Mouse (Mus musculus) liver, embryonic 12.5 days (tissue): ENCODE measurements around the gene Golim4. TPM values are rescaled to one million over a fixed set of nuclear protein-coding genes. Genes with fewer than 3 reads are reported as not detected.

Source experiments
- ATAC-seq: fragments of 200-750 bp; cut with Nextera tagmentation; 2 replicates; pipeline ENCODE4 v1.8.0; 2017; ENCODE audit warnings: moderate number of reproducible peaks, mild to moderate bottlenecking, moderate library complexity
- H3K27ac ChIP-seq: fragments of 300-500 bp; sonication (generic); 2 replicates; pipeline ENCODE4 v1.5.1; 2016; ENCODE audit warnings: mild to moderate bottlenecking
- H3K27me3 ChIP-seq: fragments of 300-500 bp; sonication (generic); replicated peaks from 2 replicates; pipeline ENCODE4 v1.6.1; 2016; ENCODE audit warnings: mild to moderate bottlenecking, moderate library complexity
- H3K36me3 ChIP-seq: fragments of 300-500 bp; sonication (generic); 2 replicates; pipeline ENCODE4 v1.6.1; 2016; ENCODE audit warnings: mild to moderate bottlenecking, moderate library complexity
- H3K4me1 ChIP-seq: fragments of 300-500 bp; sonication (generic); 2 replicates; pipeline ENCODE4 v1.6.1; 2016
- H3K4me2 ChIP-seq: fragments of 300-500 bp; sonication (generic); 2 replicates; pipeline ENCODE4 v1.6.1; 2016; ENCODE audit warnings: mild to moderate bottlenecking, moderate library complexity
- H3K4me3 ChIP-seq: fragments of 300-500 bp; sonication (generic); 2 replicates; pipeline ENCODE4 v1.5.1; 2016; ENCODE audit warnings: mild to moderate bottlenecking, moderate library complexity
- H3K9ac ChIP-seq: fragments of 300-500 bp; sonication (generic); 2 replicates; pipeline ENCODE4 v1.6.1; 2016; ENCODE audit warnings: mild to moderate bottlenecking, moderate library complexity
- H3K9me3 ChIP-seq: fragments of 300-500 bp; sonication (generic); replicated peaks from 2 replicates; pipeline ENCODE4 v1.6.1; 2016; ENCODE audit warnings: mild to moderate bottlenecking, moderate library complexity
- WGBS: fragments of 180-500 bp; shearing (Covaris S2); methylation state at CpG from one replicate; pipeline ENCODE4 v1.1.7; 2016; ENCODE audit not compliant: insufficient replicate concordance; 5-methylcytosine and 5-hydroxymethylcytosine counted together
- polyA plus RNA-seq: library from polyadenylated mRNA; unstranded; fragments of >200 nt; fragmentation: Nextera tagmentation; extraction: Ambion mirVana; gene quantifications from 2 replicates; pipeline ENCODE4 v1.2.1, GENCODE M21; 2016

Golim4 gene
- polyA plus RNA-seq, 1 experiment from 2014 or later, result 26.0 TPM

- peaks cover 39% of the 10 kb centered on the region for H3K4me1 ChIP-seq
- H3K36me3 ChIP-seq, result 0 out of 2 replicates have a peak, but pooled peaks cover 2% of the 10 kb centered on the region
- WGBS, result 62% methylated on average over 4 of the region's 4 CpGs
- no peak overlapping the region for H3K9ac ChIP-seq
- H3K27ac ChIP-seq, result no peak overlapping the region
- H3K4me2 ChIP-seq, result no peak overlapping the region
- no peaks in the 10 kb centered on the region for H3K27me3 ChIP-seq
- H3K9me3 ChIP-seq, result no peaks in the 10 kb centered on the region
- H3K4me3 ChIP-seq, result no peak overlapping the region
- ATAC-seq, result no peak
Measured at GRCm38 (mm10) chr3:75912786-75913185, 44.0 kb downstream of the Golim4 start.

- Histone ChIP-seq H3K4me1 (peaks cover 19% of the 10 kb centered on the region), H3K27ac (no peak overlapping the region), H3K9ac (no peak overlapping the region), H3K36me3 (peaks cover 15% of the 10 kb centered on the region), H3K4me3 (no peak overlapping the region), H3K4me2 (no peak overlapping the region), H3K9me3 (no peaks in the 10 kb centered on the region), H3K27me3 (no peaks in the 10 kb centered on the region)
- ATAC-seq, result no peak
Measured at GRCm38 (mm10) chr3:75910768-75911167, 46.0 kb downstream of the Golim4 start.

- Histone ChIP-seq H3K36me3 (peaks cover 17% of the 10 kb centered on the region), H3K4me1 (peaks cover 16% of the 10 kb centered on the region), H3K27ac (no peak overlapping the region), H3K4me2 (no peak overlapping the region), H3K9ac (no peak overlapping the region), H3K27me3 (no peaks in the 10 kb centered on the region), H3K4me3 (no peak overlapping the region), H3K9me3 (no peaks in the 10 kb centered on the region)
- WGBS, result 25% methylated on average over 4 of the region's 4 CpGs
- peak; percentile 55 for ATAC-seq
Measured at GRCm38 (mm10) chr3:75910257-75910656, 46.5 kb downstream of the Golim4 start.

- Histone ChIP-seq H3K27ac (no peak overlapping the region), H3K36me3 (peaks cover 64% of the 10 kb centered on the region)
- WGBS, result 77% methylated on average over 11 of the region's 11 CpGs
Measured at GRCm38 (mm10) chr3:75901903-75902598, 54.7 kb downstream of the Golim4 start.

GRCm38 (mm10) chr3:75895075-75895474 is 61.7 kb downstream of the Golim4 start:
- no peak overlapping the region for H3K9ac ChIP-seq
- WGBS, result 77% methylated on average over 5 of the region's 5 CpGs
- no peaks in the 10 kb centered on the region for H3K4me1 ChIP-seq
- H3K27ac ChIP-seq, result no peak overlapping the region
- peaks cover 75% of the 10 kb centered on the region for H3K36me3 ChIP-seq
- ATAC-seq, result no peak
- H3K4me2 ChIP-seq, result no peak overlapping the region
- no peaks in the 10 kb centered on the region for H3K27me3 ChIP-seq
- H3K4me3 ChIP-seq, result no peak overlapping the region
- no peaks in the 10 kb centered on the region for H3K9me3 ChIP-seq

More at GRCm38 (mm10) chr3:75901903-75902598, 54.7 kb downstream of the Golim4 start:
- H3K4me2 ChIP-seq, result no peak overlapping the region
- ATAC-seq, result no peak
- no peaks in the 10 kb centered on the region for H3K9me3 ChIP-seq
- H3K4me3 ChIP-seq, result no peak overlapping the region
- no peak overlapping the region for H3K9ac ChIP-seq
- H3K27me3 ChIP-seq, result no peaks in the 10 kb centered on the region
- no peaks in the 10 kb centered on the region for H3K4me1 ChIP-seq

GRCm38 (mm10) chr3:75891581-75891980 is 65.2 kb downstream of the Golim4 start:
- Histone ChIP-seq H3K36me3 (peaks cover 88% of the 10 kb centered on the region), H3K4me3 (no peak overlapping the region), H3K9me3 (no peaks in the 10 kb centered on the region), H3K27ac (no peak overlapping the region), H3K4me1 (no peaks in the 10 kb centered on the region), H3K9ac (no peak overlapping the region), H3K4me2 (no peak overlapping the region), H3K27me3 (no peaks in the 10 kb centered on the region)
- WGBS, result 93% methylated on average over 3 of the region's 3 CpGs
- no peak for ATAC-seq

GRCm38 (mm10) chr3:75889323-75889722 is 67.4 kb downstream of the Golim4 start:
- H3K4me3 ChIP-seq, result no peak overlapping the region
- H3K27me3 ChIP-seq, result no peaks in the 10 kb centered on the region
- no peak overlapping the region for H3K9ac ChIP-seq
- 71% methylated on average over 1 of the region's 1 CpGs for WGBS
- no peaks in the 10 kb centered on the region for H3K9me3 ChIP-seq
- H3K4me2 ChIP-seq, result no peak overlapping the region
- no peak overlapping the region for H3K27ac ChIP-seq
- no peaks in the 10 kb centered on the region for H3K4me1 ChIP-seq
- H3K36me3 ChIP-seq, result peaks cover 92% of the 10 kb centered on the region
- ATAC-seq, result no peak

- H3K27ac ChIP-seq, result no peak overlapping the region
- no peak for ATAC-seq
- no peaks in the 10 kb centered on the region for H3K4me1 ChIP-seq
- peaks cover 85% of the 10 kb centered on the region for H3K36me3 ChIP-seq
- H3K9me3 ChIP-seq, result peaks cover 5% of the 10 kb centered on the region
- 79% methylated on average over 1 of the region's 1 CpGs for WGBS
- H3K4me3 ChIP-seq, result no peak overlapping the region
- H3K9ac ChIP-seq, result no peak overlapping the region
- H3K27me3 ChIP-seq, result no peaks in the 10 kb centered on the region
- H3K4me2 ChIP-seq, result no peak overlapping the region
Measured at GRCm38 (mm10) chr3:75881582-75881981, 75.2 kb downstream of the Golim4 start.

- no peak for ATAC-seq
- Histone ChIP-seq H3K9ac (no peak overlapping the region), H3K27ac (no peak overlapping the region), H3K36me3 (peaks cover 72% of the 10 kb centered on the region), H3K4me3 (no peak overlapping the region), H3K4me1 (no peaks in the 10 kb centered on the region), H3K9me3 (peaks cover 5% of the 10 kb centered on the region), H3K27me3 (no peaks in the 10 kb centered on the region), H3K4me2 (no peak overlapping the region)
- WGBS, result 85% methylated on average over 2 of the region's 2 CpGs
Measured at GRCm38 (mm10) chr3:75879269-75879668, 77.5 kb downstream of the Golim4 start.

- Histone ChIP-seq H3K27me3 (no peaks in the 10 kb centered on the region), H3K4me1 (no peaks in the 10 kb centered on the region), H3K36me3 (0 out of 2 replicates have a peak, but pooled peaks cover 2% of the 10 kb centered on the region), H3K9ac (no peak overlapping the region), H3K27ac (no peak overlapping the region), H3K9me3 (no peaks in the 10 kb centered on the region), H3K4me3 (no peak overlapping the region), H3K4me2 (no peak overlapping the region)
- ATAC-seq, result no peak
- WGBS, result 40% methylated on average over 1 of the region's 1 CpGs
Measured at GRCm38 (mm10) chr3:75868886-75869285, 87.9 kb downstream of the Golim4 start.

GRCm38 (mm10) chr3:75864203-75864602 is 92.5 kb downstream of the Golim4 start:
- no peak for ATAC-seq
- Histone ChIP-seq H3K36me3 (no peaks in the 10 kb centered on the region), H3K4me1 (no peaks in the 10 kb centered on the region), H3K9ac (no peak overlapping the region), H3K4me3 (no peak overlapping the region), H3K27me3 (no peaks in the 10 kb centered on the region), H3K27ac (no peak overlapping the region), H3K9me3 (no peaks in the 10 kb centered on the region), H3K4me2 (no peak overlapping the region)
- 13% methylated on average over 2 of the region's 2 CpGs for WGBS

GRCm38 (mm10) chr3:75861677-75862076 is 95.1 kb downstream of the Golim4 start:
- no peak for ATAC-seq
- no peak overlapping the region for H3K27ac ChIP-seq
- no peaks in the 10 kb centered on the region for H3K9me3 ChIP-seq
- WGBS, result 21% methylated on average over 4 of the region's 4 CpGs
- no peak overlapping the region for H3K9ac ChIP-seq
- no peak overlapping the region for H3K4me3 ChIP-seq
- H3K4me1 ChIP-seq, result no peaks in the 10 kb centered on the region
- no peaks in the 10 kb centered on the region for H3K36me3 ChIP-seq
- H3K4me2 ChIP-seq, result no peak overlapping the region
- H3K27me3 ChIP-seq, result no peaks in the 10 kb centered on the region

GRCm38 (mm10) chr3:75860760-75861159 is 96.0 kb downstream of the Golim4 start:
- H3K27ac ChIP-seq, result no peak overlapping the region
- no peaks in the 10 kb centered on the region for H3K27me3 ChIP-seq
- no peak overlapping the region for H3K4me2 ChIP-seq
- ATAC-seq, result no peak
- no peaks in the 10 kb centered on the region for H3K4me1 ChIP-seq
- no peaks in the 10 kb centered on the region for H3K9me3 ChIP-seq
- H3K36me3 ChIP-seq, result no peaks in the 10 kb centered on the region
- no peak overlapping the region for H3K9ac ChIP-seq
- H3K4me3 ChIP-seq, result no peak overlapping the region
- 61% methylated on average over 12 of the region's 12 CpGs for WGBS
